Mouse (Mus musculus) liver, embryonic 14.5 days (tissue): ENCODE data around the gene Atxn1. TPM values are rescaled to one million over a fixed set of nuclear protein-coding genes. Genes with fewer than 3 reads are reported as not detected.
A peak's percentile ranks its signal among the peaks of the same experiment; 100 is the strongest.

Source experiments
- ATAC-seq: fragments of 200-750 bp; cut with Nextera tagmentation; 2 replicates; pipeline ENCODE4 v1.8.0; 2017; ENCODE audit warnings: moderate number of reproducible peaks, mild to moderate bottlenecking, moderate library complexity; ENCODE audit not compliant: insufficient read depth
- DNase-seq, 3 experiments: peaks; one replicate each; pipeline ENCODE4 v3.0.0-alpha.2; 2012 to 2013; ENCODE audit warnings: low read depth in 3 of 3, low spot score in 3 of 3
- H3K27ac ChIP-seq: fragments of 300-500 bp; sonication (generic); 2 replicates; pipeline ENCODE4 v1.5.1; 2014; ENCODE audit warnings: moderate library complexity, mild to moderate bottlenecking, control low read depth, inconsistent platforms
- H3K27me3 ChIP-seq: fragments of 300-500 bp; sonication (generic); 2 replicates; pipeline ENCODE4 v1.6.1; 2014; ENCODE audit warnings: mild to moderate bottlenecking, low read length, moderate library complexity; ENCODE audit not compliant: control insufficient read depth, insufficient read depth
- H3K36me3 ChIP-seq: fragments of 300-500 bp; sonication (generic); replicated peaks from 2 replicates; pipeline ENCODE4 v1.6.1; 2014; ENCODE audit warnings: low read depth; ENCODE audit not compliant: control insufficient read depth, insufficient read depth
- H3K4me1 ChIP-seq, 2 experiments: fragments of 200-500 bp in 1 of 2; fragments of 300-500 bp in 1 of 2; sonication (generic) in 1 of 2; replicated peaks; 2 replicates each; pipeline ENCODE4 v1.6.1; 2012 to 2014; ENCODE audit warnings: antibody characterized with exemption in 1 of 2, inconsistent platforms in 1 of 2, low read length in 1 of 2; ENCODE audit not compliant: control insufficient read depth in 2 of 2, insufficient read depth in 2 of 2
- H3K4me2 ChIP-seq: fragments of 300-500 bp; sonication (generic); 2 replicates; pipeline ENCODE4 v1.6.1; 2014; ENCODE audit warnings: low read depth, mild to moderate bottlenecking, control low read depth, moderate library complexity
- H3K4me3 ChIP-seq, 2 experiments: fragments of 200-500 bp in 1 of 2; fragments of 300-500 bp in 1 of 2; sonication (generic) in 1 of 2; 2 replicates each; pipeline ENCODE4 v1.5.1; 2012 to 2014; ENCODE audit warnings: low read depth in 2 of 2, low read length in 2 of 2, mild to moderate bottlenecking in 2 of 2, control low read depth in 1 of 2, inconsistent platforms in 1 of 2, moderate library complexity in 1 of 2; ENCODE audit not compliant: insufficient read depth in 1 of 2
- H3K9ac ChIP-seq: fragments of 300-500 bp; sonication (generic); replicated peaks from 2 replicates; pipeline ENCODE4 v1.6.1; 2014; ENCODE audit warnings: mild to moderate bottlenecking, control low read depth, moderate library complexity
- H3K9me3 ChIP-seq: fragments of 300-500 bp; sonication (generic); 2 replicates; pipeline ENCODE4 v1.6.1; 2016; ENCODE audit warnings: low read length, mixed read lengths; ENCODE audit not compliant: control insufficient read depth
- CTCF ChIP-seq: IDR thresholded peaks from 2 replicates; pipeline ENCODE4 v1.5.1; 2016; ENCODE audit warnings: antibody characterized with exemption, low read depth, control low read depth
- EP300 ChIP-seq: IDR thresholded peaks from 2 replicates; pipeline ENCODE4 v1.6.1; 2016; ENCODE audit warnings: antibody characterized with exemption, low read depth
- WGBS: fragments of 180-500 bp; shearing (Covaris S2); extraction: QIAGEN DNeasy Blood & Tissue Kit; methylation state at CpG from one replicate; pipeline ENCODE4 v1.1.7; 2014; ENCODE audit not compliant: insufficient replicate concordance; 5-methylcytosine and 5-hydroxymethylcytosine counted together
- polyA plus RNA-seq, 2 experiments: library from polyadenylated mRNA; depleted of rRNA in 1 of 2; stranded (reverse) in 1 of 2; unstranded in 1 of 2; fragments of >200 nt; fragmentation: Nextera tagmentation in 1 of 2; extraction: Ambion mirVana in 1 of 2; gene quantifications; 2 replicates each; pipeline versions ENCODE4 v1.2.1 to v1.2.3; 2012 to 2014

Gene Atxn1
- polyA plus RNA-seq, 2 experiments: 1.0 to 1.2 TPM

DNA sequence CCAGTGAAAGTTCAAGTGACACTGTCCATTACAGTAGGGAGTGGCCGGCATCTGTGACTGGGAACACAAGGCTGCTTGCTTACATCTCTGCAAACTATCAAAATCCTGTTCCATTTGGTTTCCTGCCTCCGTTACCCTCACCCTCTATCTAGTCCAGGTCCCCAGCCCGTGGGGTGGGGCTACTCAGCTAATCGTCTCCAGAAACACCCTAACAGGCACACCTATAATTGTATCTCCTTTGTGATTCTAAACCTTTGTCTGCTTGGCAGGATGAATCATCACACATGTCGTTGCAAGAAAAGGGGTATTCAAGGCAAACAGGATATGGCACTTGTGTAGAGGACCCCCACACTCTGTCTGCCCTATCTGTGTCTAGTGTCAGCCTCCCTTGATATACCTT, 417.3 kb downstream of the Atxn1 start:
- 18% methylated on average over 5 of the region's 5 CpGs for WGBS
- peak; percentile 24; the same call in 1 of the 2 replicates for ATAC-seq
- peak in 2 of 3 experiments; percentile 46 to 47 for DNase-seq
- no peaks in the 10 kb centered on the region for H3K9me3 ChIP-seq
- H3K4me1 ChIP-seq: peaks cover 36 to 55% of the 10 kb centered on the region in 2 experiments
- peak overlapping the region; percentile 75 for H3K4me2 ChIP-seq
- TF ChIP-seq CTCF: no peak
- no peak for TF ChIP-seq EP300
- peak overlapping the region; percentile 77 for H3K27ac ChIP-seq
- H3K27me3 ChIP-seq: no peaks in the 10 kb centered on the region
- peak overlapping the region; percentile 39 to 53; a peak in 3 of 4 replicates for H3K4me3 ChIP-seq
- H3K36me3 ChIP-seq: peaks cover 69% of the 10 kb centered on the region
- H3K9ac ChIP-seq: peak overlapping the region; percentile 58

DNA sequence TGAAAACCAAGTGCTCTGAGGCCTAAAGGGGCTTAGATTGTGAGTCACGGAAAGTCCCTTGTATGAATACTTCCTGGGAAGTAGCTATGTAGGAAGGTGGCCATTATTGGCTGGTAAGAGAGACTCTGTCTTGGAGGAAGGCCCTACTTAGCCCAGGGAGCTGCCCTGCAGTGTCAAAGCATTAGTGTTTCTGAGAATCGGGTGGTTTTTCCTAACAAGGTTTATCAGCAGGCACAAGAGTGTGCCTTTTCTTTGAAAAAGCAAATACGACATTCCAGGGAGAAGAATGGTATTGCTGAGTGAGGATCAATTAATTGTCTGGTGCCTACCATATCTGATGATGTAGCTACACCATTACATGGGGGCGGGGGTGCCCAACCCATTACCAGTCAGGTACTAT, 417.9 kb downstream of the Atxn1 start:
- TF ChIP-seq CTCF: no peak
- peak; percentile 45 for TF ChIP-seq EP300
- Histone ChIP-seq H3K9ac (peak overlapping the region; percentile 58), H3K36me3 (peaks cover 75% of the 10 kb centered on the region), H3K4me1 (peaks cover 36 to 55% of the 10 kb centered on the region in 2 experiments), H3K9me3 (no peaks in the 10 kb centered on the region), H3K4me3 (peak overlapping the region; percentile 39 to 53), H3K27ac (peak overlapping the region; percentile 77), H3K4me2 (peak overlapping the region; percentile 75), H3K27me3 (no peaks in the 10 kb centered on the region)
- WGBS: 24% methylated on average over 4 of the region's 4 CpGs
- peak; percentile 9; the same call in 1 of the 2 replicates for ATAC-seq
- DNase-seq: peak in 2 of 3 experiments; percentile 36 to 77

DNA sequence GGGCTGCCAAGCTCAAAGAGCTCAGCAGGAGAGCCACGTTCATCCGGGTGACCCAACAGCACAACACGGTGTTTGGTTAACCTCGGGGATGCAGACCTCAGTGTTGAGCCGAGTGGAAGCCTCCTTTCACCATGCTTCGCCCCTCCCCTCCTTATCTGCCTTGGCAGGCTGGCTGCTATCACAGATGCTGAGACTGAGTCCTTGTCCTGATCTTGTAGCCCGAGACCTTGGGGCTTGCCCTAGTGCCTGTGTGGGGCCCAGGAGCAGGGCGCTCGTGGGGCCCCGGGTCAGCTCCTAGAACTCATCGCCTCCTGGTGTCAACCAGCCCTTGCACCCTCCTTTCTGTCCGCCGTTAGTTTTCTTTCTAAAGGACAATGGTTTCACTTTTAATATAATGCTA, 418.8 kb downstream of the Atxn1 start:
- peak overlapping the region; percentile 77 for H3K27ac ChIP-seq
- peak overlapping the region; percentile 58 for H3K9ac ChIP-seq
- peak; percentile 37; the same call in 1 of the 2 replicates for TF ChIP-seq CTCF
- peak; percentile 93 for TF ChIP-seq EP300
- H3K4me1 ChIP-seq: peaks cover 36 to 55% of the 10 kb centered on the region in 2 experiments
- no peaks in the 10 kb centered on the region for H3K9me3 ChIP-seq
- no peaks in the 10 kb centered on the region for H3K27me3 ChIP-seq
- 13% methylated on average over 13 of the region's 13 CpGs for WGBS
- peak overlapping the region; percentile 39 to 53 for H3K4me3 ChIP-seq
- ATAC-seq (peak; percentile 96), DNase-seq (peak; percentile 91 to 93 (median 92))
- peak overlapping the region; percentile 75 for H3K4me2 ChIP-seq
- peaks cover 85% of the 10 kb centered on the region for H3K36me3 ChIP-seq

DNA sequence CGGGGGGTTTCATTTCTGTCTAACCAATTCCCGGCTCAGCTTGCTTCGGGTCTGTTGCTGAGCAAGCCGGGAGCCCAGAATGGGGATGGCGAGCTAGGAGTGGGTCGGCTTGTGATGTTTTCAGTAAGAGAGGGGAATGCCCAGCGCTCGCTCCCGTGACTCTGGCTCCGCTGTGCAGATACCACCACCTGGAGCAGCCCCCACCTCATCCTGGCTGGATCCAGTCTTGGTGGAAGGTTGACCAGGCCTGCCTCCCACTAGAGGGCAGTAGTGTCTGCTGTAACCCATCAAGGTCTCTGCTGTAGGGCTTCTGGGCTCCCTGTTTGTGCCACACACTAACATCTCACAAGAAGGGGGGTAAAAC, 425.6 kb downstream of the Atxn1 start:
- Histone ChIP-seq H3K27ac (no peak overlapping the region), H3K4me3 (no peak overlapping the region), H3K36me3 (peaks cover 95% of the 10 kb centered on the region), H3K9me3 (no peaks in the 10 kb centered on the region), H3K27me3 (no peaks in the 10 kb centered on the region), H3K4me1 (peaks cover 5 to 24% of the 10 kb centered on the region in 2 experiments), H3K4me2 (peak overlapping the region; percentile 25; the same call in 1 of the 2 replicates), H3K9ac (no peak overlapping the region)
- 23% methylated on average over 10 of the region's 10 CpGs for WGBS
- peak; percentile 45 to 55 (median 48) for DNase-seq
- ATAC-seq: peak; percentile 67
- TF ChIP-seq CTCF: peak; percentile 91
- no peak for TF ChIP-seq EP300

DNA sequence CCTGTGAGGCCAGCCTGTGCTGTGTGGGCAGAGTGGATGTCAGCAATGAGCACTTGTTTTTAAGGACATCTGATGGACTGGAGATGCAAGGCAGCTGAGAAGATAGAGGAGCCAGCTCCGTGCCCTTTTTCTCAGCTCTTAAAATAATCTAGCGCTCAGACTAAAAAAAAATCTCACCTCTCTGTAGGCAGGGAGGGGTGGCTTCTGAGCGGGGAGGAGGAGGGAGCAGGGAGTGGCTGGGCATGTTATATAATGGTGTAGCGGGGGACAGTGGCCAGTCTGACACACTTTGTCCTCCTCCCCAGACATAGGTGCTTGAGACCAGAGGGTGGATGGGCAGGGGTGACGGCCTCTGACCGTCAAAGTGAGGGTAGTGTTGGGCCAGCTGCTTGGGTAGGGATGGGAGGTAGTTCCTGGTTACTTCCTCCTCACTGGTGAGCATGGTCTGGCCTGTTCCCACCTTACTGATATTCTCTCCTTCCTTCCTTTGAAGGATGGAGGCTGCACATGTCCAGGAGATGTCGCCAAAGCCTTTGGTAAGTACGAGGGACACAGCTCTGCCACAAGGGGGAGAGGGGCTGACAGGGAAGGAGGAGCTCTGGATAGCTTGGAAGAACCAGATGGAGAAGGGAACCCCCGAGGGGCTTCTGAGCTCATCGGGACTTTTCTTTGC, 426.1 kb downstream of the Atxn1 start:
- H3K27me3 ChIP-seq: no peaks in the 10 kb centered on the region
- peak; percentile 76 for TF ChIP-seq CTCF
- no peak for TF ChIP-seq EP300
- peaks cover 5 to 19% of the 10 kb centered on the region in 2 experiments for H3K4me1 ChIP-seq
- no peaks in the 10 kb centered on the region for H3K9me3 ChIP-seq
- H3K36me3 ChIP-seq: peaks cover 94% of the 10 kb centered on the region
- peak overlapping the region; percentile 25; the same call in 1 of the 2 replicates for H3K9ac ChIP-seq
- ATAC-seq: peak; percentile 66
- H3K27ac ChIP-seq: peak overlapping the region; percentile 42
- peak overlapping the region; percentile 25; the same call in 1 of the 2 replicates for H3K4me2 ChIP-seq
- DNase-seq: peak in 1 of 3 experiments; percentile 50
- no peak overlapping the region for H3K4me3 ChIP-seq
- WGBS: 29% methylated on average over 10 of the region's 10 CpGs
